In genomic region chr10:116653511-116653945, GRCm38 (mm10) we compare ENCODE assay signal across 8 mouse cellular contexts.
A peak's percentile ranks its signal among the peaks of the same experiment; 100 is the strongest.
DNase-seq lines count a peak whose midpoint lies in the region; ATAC-seq and TF ChIP-seq lines count a peak whose summit lies in the region.

No protein-coding gene starts in this region.

- intact Hi-C loops in left cerebral cortex, postnatal 4 days (cut with DNase I) = no loop called here

- TF ChIP-seq CTCF in brain, embryonic 14.5 days (IDR thresholded peaks at IDR 0.05; ENCODE audit: borderline replicate concordance, extremely low read depth, insufficient read depth, insufficient read length) = peak; percentile 36; the same call in 1 of the 2 replicates

- no peak for ATAC-seq in CD4-positive, CD25-positive, alpha-beta regulatory T cell, adult 4 months

- peak; percentile 39 for DNase-seq in CD4-positive, CD25-positive, alpha-beta regulatory T cell, adult 2 months (ENCODE audit: low read depth, low spot score)
- peak; percentile 84 for DNase-seq in brain, embryonic 14.5 days (ENCODE audit: low read depth)
- DNase-seq in frontal cortex, postnatal 36 days (ENCODE audit: low spot score in 2 of 2) = peak; percentile 68 to 88
- peak; percentile 63 for DNase-seq in left cerebral cortex, postnatal 4 days
- DNase-seq in adrenal gland, postnatal 14 days = no peak
- DNase-seq in gastrocnemius, adult 18-20 months (ENCODE audit: low spot score) = no peak
- no peak for DNase-seq in spleen, adult 12 weeks (ENCODE audit: low spot score)

- no peak for TF ChIP-seq POLR2A in brain, embryonic 14.5 days (IDR thresholded peaks at IDR 0.05; ENCODE audit: borderline replicate concordance, extremely low read depth, insufficient read depth, insufficient read length, poor library complexity, severe bottlenecking)

Comparison
In these comparisons a context has a peak if more than half of its experiments do, and no peak if none do; other contexts are left out.
1. DNase-seq: peak in CD4-positive, CD25-positive, alpha-beta regulatory T cell, adult 2 months (single experiment), brain, embryonic 14.5 days (single experiment), frontal cortex, postnatal 36 days (2 of 2) and left cerebral cortex, postnatal 4 days (single experiment); none in adrenal gland, postnatal 14 days (single experiment), gastrocnemius, adult 18-20 months (single experiment) and spleen, adult 12 weeks (single experiment).